Mouse (Mus musculus) embryonic facial prominence, embryonic 14.5 days (tissue): ENCODE results near the gene Stoml1. TPM values are rescaled to one million over a fixed set of nuclear protein-coding genes. Genes with fewer than 3 reads are reported as not detected.

ENCODE experiments used
- ATAC-seq: fragments of 200-750 bp; cut with Nextera tagmentation; 2 replicates; pipeline ENCODE4 v1.8.0; 2017; ENCODE audit warnings: low read depth, moderate number of reproducible peaks, moderate TSS enrichment
- DNase-seq: peaks from one replicate; pipeline ENCODE4 v3.0.0-alpha.2; 2015; ENCODE audit warnings: low spot score
- H3K27ac ChIP-seq: fragments of 300-500 bp; sonication (generic); replicated peaks from 2 replicates; pipeline ENCODE4 v1.5.1; 2014; ENCODE audit warnings: low read depth, mild to moderate bottlenecking, low read length, moderate library complexity
- H3K27me3 ChIP-seq: fragments of 300-500 bp; sonication (generic); replicated peaks from 2 replicates; pipeline ENCODE4 v1.6.1; 2014; ENCODE audit warnings: low read length; ENCODE audit not compliant: control insufficient read depth, insufficient read depth
- H3K36me3 ChIP-seq: fragments of 300-500 bp; sonication (generic); 2 replicates; pipeline ENCODE4 v1.6.1; 2014; ENCODE audit warnings: low read length, mixed read lengths; ENCODE audit not compliant: control insufficient read depth, insufficient read depth
- H3K4me1 ChIP-seq: fragments of 300-500 bp; sonication (generic); 2 replicates; pipeline ENCODE4 v1.6.1; 2014; ENCODE audit warnings: antibody characterized with exemption, low read length; ENCODE audit not compliant: control insufficient read depth, insufficient read depth
- H3K4me2 ChIP-seq: fragments of 300-500 bp; sonication (generic); 2 replicates; pipeline ENCODE4 v1.6.1; 2014; ENCODE audit warnings: low read depth, mild to moderate bottlenecking, low read length, moderate library complexity, mixed read lengths
- H3K4me3 ChIP-seq: fragments of 300-500 bp; sonication (generic); 2 replicates; pipeline ENCODE4 v1.5.1; 2014; ENCODE audit warnings: low read depth, mild to moderate bottlenecking, low read length
- H3K9ac ChIP-seq: fragments of 300-500 bp; sonication (generic); 2 replicates; pipeline ENCODE4 v1.6.1; 2014; ENCODE audit warnings: low read depth, mild to moderate bottlenecking, low read length, moderate library complexity, mixed read lengths
- H3K9me3 ChIP-seq: fragments of 300-500 bp; sonication (generic); 2 replicates; pipeline ENCODE4 v1.6.1; 2016; ENCODE audit warnings: low read length; ENCODE audit not compliant: control insufficient read depth
- WGBS: fragments of 180-500 bp; shearing (Covaris S2); extraction: QIAGEN DNeasy Blood & Tissue Kit; methylation state at CpG from one replicate; pipeline ENCODE4 v1.1.7; 2014; 5-methylcytosine and 5-hydroxymethylcytosine counted together
- polyA plus RNA-seq: library from polyadenylated mRNA; unstranded; fragments of >200 nt; fragmentation: Nextera tagmentation; extraction: Ambion mirVana; gene quantifications from 2 replicates; pipeline ENCODE4 v1.2.1, GENCODE M21; 2014

Gene Stoml1
- polyA plus RNA-seq, 1 experiment from 2014 or later = 25.0 TPM

DNA sequence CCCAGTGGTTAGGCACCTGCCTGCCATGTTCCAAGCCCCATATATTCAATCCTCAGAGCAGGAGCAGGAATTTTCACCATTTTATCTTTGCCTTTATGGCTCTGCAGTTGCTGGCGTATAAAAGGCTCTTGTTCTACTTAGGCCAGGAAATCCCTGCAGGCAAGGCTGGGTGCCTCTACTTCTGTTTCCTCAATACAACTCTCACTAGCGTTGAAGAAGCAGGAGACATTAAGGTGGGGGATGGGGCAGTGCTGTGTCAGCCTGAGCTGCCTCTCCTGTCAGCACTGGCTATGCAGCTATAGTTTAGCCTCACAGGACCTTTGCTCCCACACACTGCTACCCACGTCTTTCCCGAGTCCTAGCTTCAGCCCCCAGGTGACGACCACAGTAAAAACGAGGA, 21.2 kb upstream of the Stoml1 start:
- Histone ChIP-seq H3K4me3 (no peak overlapping the region), H3K27me3 (no peaks in the 10 kb centered on the region), H3K9me3 (no peaks in the 10 kb centered on the region), H3K36me3 (peaks cover 64% of the 10 kb centered on the region), H3K9ac (no peak overlapping the region), H3K4me1 (peaks cover 3% of the 10 kb centered on the region; the same call in 1 of the 2 replicates), H3K4me2 (no peak overlapping the region), H3K27ac (no peak overlapping the region)
- DNase-seq (no peak), ATAC-seq (no peak)
- 28% methylated on average over 6 of the region's 6 CpGs for WGBS

DNA sequence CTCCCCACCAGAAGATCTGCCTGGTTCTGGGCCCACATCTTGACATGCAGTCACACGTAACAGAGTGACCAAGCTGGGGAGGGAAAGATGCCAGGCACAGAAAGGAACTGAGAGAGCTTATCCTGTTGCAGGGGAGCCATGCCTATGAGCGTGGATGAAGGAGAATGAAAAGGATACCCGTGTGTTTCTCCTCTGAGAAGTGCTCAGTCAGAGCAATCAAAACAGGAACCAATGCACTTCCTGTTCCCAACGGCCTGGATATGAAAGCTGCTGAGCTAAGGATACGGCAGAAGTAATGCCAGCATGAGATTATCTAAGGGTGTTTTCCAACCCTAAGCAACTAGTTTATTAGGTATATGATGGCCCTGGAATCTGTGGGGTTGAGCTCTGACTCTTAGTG, 20.6 kb upstream of the Stoml1 start:
- Histone ChIP-seq H3K9ac (no peak overlapping the region), H3K4me1 (peaks cover 3% of the 10 kb centered on the region; the same call in 1 of the 2 replicates), H3K9me3 (no peaks in the 10 kb centered on the region), H3K36me3 (peaks cover 60% of the 10 kb centered on the region), H3K27me3 (no peaks in the 10 kb centered on the region), H3K4me2 (no peak overlapping the region), H3K4me3 (no peak overlapping the region), H3K27ac (no peak overlapping the region)
- DNase-seq (no peak), ATAC-seq (no peak)
- 45% methylated on average over 5 of the region's 5 CpGs for WGBS

DNA sequence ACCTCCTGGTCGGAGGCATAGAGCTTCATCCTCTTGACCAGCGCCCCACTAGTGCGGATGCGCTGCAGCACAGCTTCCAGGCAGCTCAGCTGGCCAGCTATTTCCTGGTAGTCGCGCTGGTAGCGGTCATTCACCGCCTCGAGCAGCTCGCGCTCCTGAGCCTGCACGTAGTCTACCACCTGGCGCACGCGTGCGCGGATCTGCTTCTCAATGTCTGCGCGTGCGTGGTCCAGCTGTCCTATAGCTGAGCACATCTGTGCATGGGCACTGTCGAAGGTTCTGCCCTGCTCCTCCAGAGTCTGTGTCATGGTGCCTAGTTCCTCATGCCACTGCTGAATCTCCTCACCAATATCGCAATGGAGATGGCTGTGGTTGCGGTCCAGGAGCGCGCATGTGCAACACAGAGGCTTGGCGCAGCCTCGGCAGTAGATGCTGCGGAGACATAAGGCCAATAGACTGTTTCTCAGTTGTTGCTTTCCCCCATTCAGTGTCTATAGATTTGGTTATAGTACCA, 18.4 kb upstream of the Stoml1 start:
- no peak overlapping the region for H3K4me3 ChIP-seq
- peaks cover 3% of the 10 kb centered on the region; the same call in 1 of the 2 replicates for H3K4me1 ChIP-seq
- no peak overlapping the region for H3K27ac ChIP-seq
- 97% methylated on average over 28 of the region's 28 CpGs for WGBS
- ATAC-seq = no peak
- H3K36me3 ChIP-seq = peaks cover 39% of the 10 kb centered on the region
- no peaks in the 10 kb centered on the region for H3K27me3 ChIP-seq
- no peak for DNase-seq
- no peak overlapping the region for H3K4me2 ChIP-seq
- no peaks in the 10 kb centered on the region for H3K9me3 ChIP-seq
- H3K9ac ChIP-seq = no peak overlapping the region

DNA sequence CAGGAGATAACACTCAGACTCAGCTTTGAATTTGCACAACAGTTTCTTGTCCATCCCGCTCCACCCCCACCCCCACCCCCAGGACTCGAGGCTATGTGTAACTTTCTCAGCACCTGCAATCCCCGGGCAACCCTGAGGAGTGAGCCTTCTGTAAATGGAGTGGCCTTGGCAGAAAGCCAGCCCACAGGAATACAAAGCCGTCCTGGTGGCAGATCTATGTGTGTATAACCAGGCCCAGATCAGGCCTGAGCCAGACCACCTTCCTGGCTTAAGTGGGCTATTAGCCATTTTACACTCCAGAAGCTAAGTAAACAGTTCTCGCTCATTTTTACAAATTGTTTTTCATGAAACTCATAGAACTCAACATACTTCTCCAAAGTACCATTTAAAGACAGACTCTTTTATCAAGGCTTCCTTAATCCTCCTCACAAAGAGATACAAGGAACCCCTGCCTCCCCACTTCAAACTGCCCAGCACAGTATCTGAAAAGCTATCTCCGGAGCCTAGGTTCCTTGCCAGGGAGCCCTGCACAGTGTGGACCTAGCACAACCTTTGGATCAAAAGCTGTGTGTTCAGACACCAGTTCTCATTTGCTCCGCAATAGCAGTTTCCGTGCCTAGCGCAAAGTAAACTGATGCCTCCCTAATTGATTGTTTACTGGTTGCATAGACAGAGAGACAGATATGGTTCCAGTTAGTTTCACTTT, 11.0 kb upstream of the Stoml1 start:
- no peak overlapping the region for H3K9ac ChIP-seq
- H3K9me3 ChIP-seq = no peaks in the 10 kb centered on the region
- H3K4me1 ChIP-seq = peaks cover 26% of the 10 kb centered on the region
- no peak overlapping the region for H3K4me3 ChIP-seq
- WGBS = 48% methylated on average over 9 of the region's 9 CpGs
- no peak overlapping the region for H3K4me2 ChIP-seq
- ATAC-seq (peak; percentile 87; the same call in 1 of the 2 replicates), DNase-seq (peak; percentile 83)
- peaks cover 7% of the 10 kb centered on the region; the same call in 1 of the 2 replicates for H3K36me3 ChIP-seq
- no peaks in the 10 kb centered on the region for H3K27me3 ChIP-seq
- peak overlapping the region; percentile 28; the same call in 1 of the 2 replicates for H3K27ac ChIP-seq

DNA sequence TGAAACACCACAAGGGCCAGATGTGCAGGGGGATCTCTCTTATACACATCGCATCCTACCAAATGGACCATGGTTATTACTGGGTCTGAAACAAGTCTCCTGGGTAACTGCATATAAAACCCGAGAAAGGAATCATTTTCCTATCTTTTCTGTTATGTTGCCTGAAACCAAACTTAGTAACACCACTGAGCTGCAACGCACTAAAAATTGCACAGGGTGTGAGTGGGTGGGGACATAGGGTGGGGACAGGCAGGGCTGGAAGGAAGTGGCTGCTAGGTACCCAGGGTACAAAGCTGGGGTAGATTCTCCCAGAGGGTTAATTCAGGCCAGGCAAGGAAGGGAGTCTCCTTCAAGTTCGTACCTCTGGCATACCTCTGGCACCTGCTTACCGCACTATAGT, 10.3 kb upstream of the Stoml1 start:
- peaks cover 7% of the 10 kb centered on the region; the same call in 1 of the 2 replicates for H3K36me3 ChIP-seq
- no peak overlapping the region for H3K4me2 ChIP-seq
- 76% methylated on average over 5 of the region's 5 CpGs for WGBS
- no peaks in the 10 kb centered on the region for H3K9me3 ChIP-seq
- no peak overlapping the region for H3K4me3 ChIP-seq
- no peak for DNase-seq
- H3K27ac ChIP-seq = no peak overlapping the region
- no peak for ATAC-seq
- H3K4me1 ChIP-seq = peaks cover 34% of the 10 kb centered on the region
- H3K27me3 ChIP-seq = no peaks in the 10 kb centered on the region
- no peak overlapping the region for H3K9ac ChIP-seq

DNA sequence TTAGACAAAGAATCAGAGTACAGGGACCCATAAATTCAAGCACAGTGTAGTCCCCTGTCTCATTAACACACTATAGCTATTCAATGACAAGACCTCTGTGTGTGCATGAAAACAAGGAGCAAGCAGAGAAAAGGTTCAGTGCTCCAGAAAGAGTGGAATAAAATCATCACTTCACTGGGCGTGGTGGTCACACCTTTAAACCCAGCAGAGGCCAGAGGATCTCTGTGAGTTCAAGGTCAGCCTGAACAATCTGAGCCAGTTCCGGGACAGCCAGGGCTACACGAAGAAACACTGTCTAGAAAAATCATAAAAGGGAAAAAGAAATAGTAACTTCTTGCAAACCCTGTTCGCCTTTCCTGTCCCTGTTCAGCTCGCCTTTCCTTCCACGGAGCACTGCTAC, 9.3 kb upstream of the Stoml1 start:
- Histone ChIP-seq H3K27ac (no peak overlapping the region), H3K9ac (no peak overlapping the region), H3K4me2 (no peak overlapping the region), H3K36me3 (peaks cover 7% of the 10 kb centered on the region; the same call in 1 of the 2 replicates), H3K4me1 (peaks cover 39% of the 10 kb centered on the region), H3K9me3 (no peaks in the 10 kb centered on the region), H3K4me3 (no peak overlapping the region), H3K27me3 (no peaks in the 10 kb centered on the region)
- WGBS = 94% methylated on average over 6 of the region's 6 CpGs
- no peak for DNase-seq
- ATAC-seq = no peak

DNA sequence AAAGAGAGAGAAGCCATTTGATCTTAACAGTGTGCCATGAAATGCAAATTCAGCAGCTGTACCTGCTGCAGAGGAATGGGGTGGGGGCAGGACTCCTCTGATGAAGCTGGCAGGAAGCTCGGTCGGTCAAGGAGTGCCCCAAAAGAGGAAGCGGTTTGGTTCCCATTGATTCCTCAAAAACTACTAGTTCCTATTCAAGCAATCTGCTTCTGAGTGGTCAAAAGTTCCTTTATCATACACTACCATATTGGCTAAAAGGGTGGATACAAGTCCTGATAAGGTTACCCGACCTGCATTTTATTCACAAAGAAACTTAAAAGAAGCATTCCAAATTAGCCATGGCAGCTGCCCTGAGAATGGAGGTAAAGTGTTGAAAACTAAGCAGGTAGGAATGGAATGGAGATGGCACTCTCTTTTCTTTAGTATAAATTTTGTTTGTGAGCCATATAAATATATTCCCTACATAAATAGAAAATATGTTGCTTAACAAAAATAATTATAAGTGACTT, 6.8 kb upstream of the Stoml1 start:
- peaks cover 7% of the 10 kb centered on the region; the same call in 1 of the 2 replicates for H3K36me3 ChIP-seq
- H3K27me3 ChIP-seq = no peaks in the 10 kb centered on the region
- DNase-seq (no peak), ATAC-seq (no peak)
- no peak overlapping the region for H3K4me3 ChIP-seq
- H3K9me3 ChIP-seq = no peaks in the 10 kb centered on the region
- 74% methylated on average over 4 of the region's 4 CpGs for WGBS
- H3K4me2 ChIP-seq = no peak overlapping the region
- no peak overlapping the region for H3K27ac ChIP-seq
- peaks cover 46% of the 10 kb centered on the region for H3K4me1 ChIP-seq
- no peak overlapping the region for H3K9ac ChIP-seq

DNA sequence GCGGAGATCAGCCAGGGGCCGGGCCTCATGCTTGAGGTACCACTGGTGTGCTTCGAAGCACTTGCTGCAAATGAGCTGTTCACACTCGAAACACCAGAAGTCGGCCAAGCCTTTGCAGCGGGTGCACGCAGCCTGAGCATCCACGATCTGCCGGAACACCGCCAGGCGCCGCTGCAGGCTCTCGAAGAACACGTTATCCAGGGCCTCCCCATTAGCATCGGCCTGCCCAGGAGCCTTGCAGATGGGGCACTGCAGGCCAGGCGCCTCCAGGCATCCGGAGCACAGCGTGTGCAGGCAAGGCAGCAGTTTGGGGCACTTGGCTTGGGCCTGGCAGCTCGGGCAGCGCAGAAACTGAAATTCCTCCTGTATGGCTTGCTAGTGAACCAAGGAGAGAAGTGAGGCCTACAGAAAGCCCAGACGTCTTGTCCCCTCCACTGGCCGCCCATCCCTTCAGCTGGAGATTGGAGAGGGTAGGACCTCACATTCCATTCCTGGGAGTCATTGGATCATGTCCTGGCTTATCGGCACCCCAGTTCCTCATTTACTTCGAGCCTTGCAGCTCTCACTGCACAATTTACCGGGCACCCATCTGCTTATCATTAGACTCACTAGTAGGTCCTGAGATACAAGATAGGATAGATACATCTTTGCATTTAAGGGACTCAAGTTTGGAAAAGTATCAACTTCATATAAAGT, 5.8 kb upstream of the Stoml1 start:
- Histone ChIP-seq H3K4me1 (peaks cover 37% of the 10 kb centered on the region), H3K27ac (peak overlapping the region; percentile 70), H3K9ac (peak overlapping the region; percentile 65), H3K4me3 (peak overlapping the region; percentile 29), H3K36me3 (peaks cover 7% of the 10 kb centered on the region; the same call in 1 of the 2 replicates), H3K4me2 (peak overlapping the region; percentile 70), H3K27me3 (no peaks in the 10 kb centered on the region), H3K9me3 (no peaks in the 10 kb centered on the region)
- WGBS = 7% methylated on average over 25 of the region's 25 CpGs
- DNase-seq (peak; percentile 92), ATAC-seq (peak; percentile 84)
